Mouse (Mus musculus) cerebellum, adult 9-11 months (tissue): Measurements from ENCODE around the gene Kcna10.

Source experiments
- DNase-seq: peaks from one replicate; pipeline ENCODE4 v3.0.0; 2022

Gene Kcna10

DNA sequence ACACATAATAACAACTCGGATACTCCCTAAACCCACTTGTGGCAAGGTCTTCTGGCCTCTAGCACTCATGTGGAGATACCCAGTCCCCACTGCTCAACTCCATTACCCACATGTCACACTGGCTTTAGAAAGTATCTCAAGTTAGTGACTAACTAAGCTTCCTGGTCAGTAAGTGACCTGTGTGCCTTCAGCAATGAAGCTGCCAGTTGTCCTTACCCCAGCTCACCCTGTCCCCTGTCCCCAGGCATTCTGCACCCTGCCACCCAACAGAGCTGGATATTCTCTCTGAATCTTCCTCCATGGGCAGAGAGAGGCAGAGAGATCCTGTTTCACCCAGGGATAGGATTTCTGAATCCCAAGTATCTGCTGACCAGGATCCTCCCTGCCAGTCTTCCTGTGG, at the start of gene Kcna10:
Gene Kcna10 (plus strand): TSS at position 301 of the 400 bp plus-strand sequence.
- no peak for DNase-seq

DNA sequence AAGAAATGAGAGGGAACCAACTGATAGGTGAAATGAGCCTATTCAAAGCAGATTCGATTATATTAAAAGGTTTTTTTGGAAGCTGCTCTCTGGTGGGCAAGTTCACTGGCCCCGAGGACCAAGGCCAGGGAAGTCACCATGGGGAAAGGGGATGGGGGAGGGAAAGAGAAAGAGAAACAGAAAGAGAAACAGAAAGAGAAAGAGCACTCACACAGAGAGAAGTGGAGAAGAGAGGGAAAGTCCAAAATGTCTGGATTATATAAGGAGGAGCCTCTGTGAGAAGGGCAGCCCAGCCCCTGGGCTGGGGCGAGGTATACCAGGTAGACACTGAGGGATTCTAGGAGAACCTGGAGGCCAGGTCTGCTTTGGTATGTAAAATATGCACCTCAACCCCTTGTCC, 48.4 kb upstream of the Kcna10 start:
- no peak for DNase-seq

DNA sequence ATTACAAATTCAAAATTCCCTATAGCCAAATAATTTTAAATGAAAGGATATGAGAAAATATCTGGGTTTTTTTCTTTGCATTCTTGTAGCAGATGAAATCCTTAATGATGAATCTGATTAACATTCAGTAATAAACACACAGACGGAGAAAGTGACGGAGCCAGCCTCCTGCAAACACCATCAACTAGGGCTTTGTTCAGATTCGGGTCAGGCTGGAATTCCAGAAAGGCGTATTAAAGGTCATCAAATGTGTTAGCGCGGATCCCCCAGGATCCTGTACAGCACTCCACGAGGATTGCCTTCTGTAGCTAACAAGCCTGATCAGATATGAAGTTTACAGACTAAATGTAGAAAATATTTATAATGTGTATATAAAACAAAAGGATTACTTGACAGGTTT, 35.7 kb upstream of the Kcna10 start:
- DNase-seq = no peak

DNA sequence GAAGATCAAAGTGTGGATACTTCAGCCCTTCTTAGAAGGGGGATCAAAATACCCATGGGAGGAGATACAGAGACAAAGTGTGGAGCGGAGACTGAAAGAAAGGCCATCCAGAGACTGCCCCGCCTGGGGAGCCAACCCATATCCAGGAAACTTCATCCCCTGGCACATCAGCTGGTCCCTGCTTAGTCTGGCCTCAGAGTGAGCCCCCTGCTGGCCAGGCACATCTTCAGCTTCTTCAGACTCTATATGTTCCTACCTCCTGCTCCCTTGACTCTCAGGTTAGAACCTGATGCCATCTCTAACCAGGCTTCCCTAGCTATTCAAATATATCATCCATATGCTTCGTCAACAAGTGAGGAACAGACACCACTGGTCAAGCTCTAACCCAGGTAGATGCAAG, 33.9 kb upstream of the Kcna10 start:
- DNase-seq = no peak

DNA sequence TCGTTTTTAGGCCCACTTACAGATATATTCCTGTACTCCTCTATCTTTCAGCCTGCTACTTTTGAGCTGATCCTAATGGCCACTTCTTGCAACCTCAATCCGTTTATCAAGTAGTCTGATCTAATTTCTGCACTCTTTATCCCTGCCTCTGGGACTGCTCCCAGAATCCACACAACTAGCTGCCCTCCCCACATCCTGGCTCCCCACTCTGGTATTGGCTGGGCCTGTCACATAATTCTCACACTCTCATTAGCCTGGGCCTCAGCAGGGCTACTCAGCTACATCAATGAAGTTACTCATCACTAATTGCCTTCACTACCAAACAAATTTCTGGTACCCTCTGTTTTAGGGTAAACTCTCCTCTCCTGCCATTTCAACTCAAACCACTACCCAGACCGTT, 32.4 kb upstream of the Kcna10 start:
- DNase-seq = no peak

DNA sequence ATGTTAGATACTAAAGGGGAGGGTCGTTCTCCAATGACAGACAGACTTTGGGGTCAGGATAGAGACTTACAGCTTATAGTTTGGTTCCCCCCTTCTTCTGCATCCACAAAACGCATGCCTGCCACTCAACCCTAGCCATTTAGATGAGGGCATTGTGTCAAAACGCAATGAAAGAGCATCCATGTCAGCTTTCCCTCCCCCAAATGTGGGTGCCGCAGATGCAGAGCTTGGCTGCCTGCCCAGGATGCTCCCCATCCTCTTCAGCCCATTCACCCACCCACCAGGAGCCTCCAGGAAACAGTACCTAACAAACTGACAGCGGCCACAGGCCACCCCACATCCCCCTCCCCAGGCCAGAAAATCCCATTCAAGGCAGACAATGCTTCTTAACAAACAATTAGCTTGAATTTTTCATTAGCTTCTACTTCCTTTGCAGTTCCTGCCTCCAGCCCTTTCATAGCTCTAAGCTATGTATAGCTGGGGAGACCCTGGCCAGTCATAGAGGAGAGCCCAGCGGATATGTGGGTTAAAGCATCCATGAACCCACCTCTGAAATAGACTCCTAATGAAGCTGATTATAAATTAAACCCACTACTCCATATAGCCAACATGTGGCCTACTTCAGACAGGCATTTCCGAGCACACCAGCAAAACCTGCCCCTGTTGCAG, 31.9 kb upstream of the Kcna10 start:
- no peak for DNase-seq

DNA sequence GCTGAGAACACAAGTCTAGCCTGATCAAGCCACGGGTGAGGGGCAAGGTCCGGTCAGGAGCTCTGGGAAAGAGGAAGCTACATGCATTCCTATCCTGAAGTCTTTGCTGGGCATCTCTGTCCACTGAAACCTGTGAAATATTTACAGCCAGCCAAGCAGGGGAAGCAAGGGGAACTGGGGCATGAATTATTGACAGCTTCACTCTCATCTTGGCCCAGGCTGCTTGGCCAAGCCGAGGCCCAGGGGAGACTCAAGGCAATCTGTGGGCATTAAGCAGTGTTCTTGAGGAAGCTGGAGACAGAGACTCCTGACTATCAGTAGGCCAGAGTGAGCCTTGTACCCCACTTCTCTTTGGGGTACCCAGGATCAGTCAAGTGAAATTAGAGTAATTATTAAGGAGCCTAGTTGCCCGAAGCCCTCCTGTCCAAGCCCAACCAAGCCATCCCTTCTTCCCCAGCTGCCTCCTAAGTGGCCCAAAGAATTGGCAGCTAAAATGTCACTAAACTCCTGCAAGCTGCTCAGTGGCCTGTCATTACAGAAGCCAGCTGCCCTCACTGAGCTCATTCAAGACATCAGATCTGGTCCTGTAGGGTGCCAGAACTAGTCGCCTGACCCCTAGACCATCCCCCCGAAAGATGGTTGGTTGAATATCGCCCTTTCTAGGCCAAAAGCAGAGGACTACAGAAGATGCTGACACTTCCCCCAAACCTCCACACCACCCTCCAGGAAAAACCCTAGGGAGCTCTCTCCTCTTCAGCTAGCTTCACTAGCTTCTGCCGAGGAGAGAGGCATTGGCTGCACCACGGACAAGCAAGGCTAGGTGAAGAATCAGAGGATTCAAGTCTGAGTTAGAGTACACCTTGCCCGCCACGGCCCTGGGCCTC, 28.8 kb upstream of the Kcna10 start:
- DNase-seq = peak; percentile 73

DNA sequence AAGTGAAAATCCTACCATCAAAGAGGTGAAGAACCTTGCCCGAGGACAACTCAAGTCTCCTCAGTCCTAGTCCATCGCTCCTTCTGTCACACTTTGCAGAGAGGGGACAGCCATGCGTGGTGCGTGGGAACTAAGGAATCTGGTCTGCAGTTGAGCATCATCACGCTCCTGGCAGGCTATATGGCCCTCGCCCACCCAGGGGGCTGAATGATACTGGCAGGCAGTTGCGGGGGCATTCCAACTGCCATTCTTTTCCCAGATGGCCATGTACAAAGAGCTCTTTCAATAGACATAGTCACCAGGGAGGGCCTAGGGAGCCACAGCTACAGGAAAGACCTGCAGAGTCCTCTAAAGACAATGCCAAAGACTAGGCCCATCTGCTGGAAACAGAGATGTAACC, 24.0 kb upstream of the Kcna10 start:
- DNase-seq = no peak

DNA sequence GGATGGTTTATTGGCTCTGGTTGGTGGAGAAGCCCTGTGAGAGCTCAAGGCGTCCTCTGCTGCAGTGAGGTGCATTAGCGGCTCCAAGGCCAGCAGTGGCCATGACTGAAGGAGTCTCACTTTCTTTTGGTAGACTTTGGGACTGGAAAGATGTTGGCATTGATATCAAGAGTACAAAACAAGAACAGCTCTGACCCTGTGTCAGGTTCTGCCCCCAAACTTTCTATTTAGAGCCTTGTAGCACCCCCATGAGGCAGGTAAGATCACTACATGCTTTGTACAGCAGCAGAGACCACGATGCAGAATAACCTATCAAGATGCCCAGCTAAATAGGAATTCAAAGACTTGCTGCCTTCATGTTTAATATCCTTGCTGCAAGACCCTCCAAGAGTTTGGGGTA, 23.4 kb upstream of the Kcna10 start:
- peak; percentile 59 for DNase-seq

DNA sequence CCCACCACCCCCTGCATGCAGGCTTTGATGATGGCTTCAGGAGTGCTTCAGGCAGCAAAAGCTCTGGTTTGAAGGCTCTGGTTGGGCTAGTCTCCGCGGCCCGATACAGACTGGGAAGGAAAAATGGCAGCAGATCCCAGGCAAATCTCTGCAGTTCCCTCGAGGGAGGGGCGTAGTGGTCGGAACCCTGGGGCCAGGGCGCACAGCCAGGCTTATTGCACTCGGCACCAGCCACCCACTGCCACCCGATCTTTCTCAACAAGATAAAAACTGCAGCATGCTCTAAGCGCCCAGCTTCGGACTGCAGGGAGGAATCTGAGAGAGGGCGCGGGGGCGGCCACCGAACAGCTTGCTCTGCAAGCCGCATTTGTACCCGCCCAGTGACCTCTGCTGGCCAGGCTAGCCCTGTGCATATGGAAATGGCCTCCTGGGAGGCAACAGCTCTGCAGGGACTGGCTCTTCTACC, 23.0 kb upstream of the Kcna10 start:
- peak; percentile 81 for DNase-seq

DNA sequence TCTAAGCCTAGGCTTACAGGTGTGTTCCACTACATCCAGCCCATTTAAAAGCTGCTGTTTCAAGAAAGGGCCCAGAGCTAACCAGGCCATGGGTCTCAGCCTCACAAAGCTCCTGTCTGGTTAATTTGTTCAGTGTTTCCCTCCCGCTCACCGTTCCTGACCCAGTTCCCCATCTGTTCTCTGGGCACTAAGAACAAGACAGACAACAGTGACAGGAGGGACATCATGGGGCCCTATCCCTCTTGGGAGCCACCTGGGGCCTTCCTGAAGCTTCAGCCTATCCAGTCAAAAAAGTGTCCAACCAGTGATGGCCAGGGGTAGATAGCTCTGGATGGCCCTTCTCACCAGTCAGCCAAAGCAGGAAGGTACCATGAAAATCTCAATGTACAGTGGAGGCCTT, 20.1 kb upstream of the Kcna10 start:
- peak; percentile 88 for DNase-seq

DNA sequence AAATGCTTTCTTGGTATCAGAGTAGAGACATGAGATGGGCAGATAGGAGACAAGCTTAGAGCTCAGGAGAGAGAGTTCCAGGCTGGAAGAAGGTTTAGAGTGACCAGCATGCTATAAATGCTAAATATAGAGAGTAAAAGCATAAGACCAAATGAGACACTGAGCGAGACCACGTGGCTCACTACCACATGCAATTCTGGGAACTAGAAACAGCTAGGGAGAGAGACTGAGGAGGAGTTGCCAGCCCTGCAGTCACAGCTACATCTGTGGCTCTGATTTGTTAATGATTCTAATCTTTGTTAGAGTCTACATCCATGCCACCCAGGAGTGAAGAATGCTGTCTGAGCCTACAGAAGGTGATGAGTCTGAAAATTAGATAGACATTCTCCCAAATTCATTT, 13.3 kb upstream of the Kcna10 start:
- no peak for DNase-seq

DNA sequence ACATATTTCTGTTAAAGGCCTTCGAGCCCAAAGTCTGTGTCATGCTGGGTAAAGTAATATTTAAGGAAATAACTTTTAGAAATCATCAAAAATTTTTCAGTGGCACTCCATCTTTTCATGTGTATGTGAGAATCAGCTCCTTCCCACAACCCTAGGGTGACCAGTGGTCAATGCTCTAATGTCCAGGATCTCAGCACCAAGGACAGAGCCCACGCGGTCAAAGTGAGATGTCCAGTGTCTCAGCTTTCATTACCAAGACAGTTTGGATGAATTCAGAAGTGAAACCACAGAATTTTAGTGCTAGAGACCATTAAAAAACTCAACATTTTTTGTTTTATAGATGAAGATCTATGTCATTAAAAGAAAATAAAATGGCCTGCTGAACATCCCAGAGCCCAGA, 10.9 kb upstream of the Kcna10 start:
- no peak for DNase-seq

DNA sequence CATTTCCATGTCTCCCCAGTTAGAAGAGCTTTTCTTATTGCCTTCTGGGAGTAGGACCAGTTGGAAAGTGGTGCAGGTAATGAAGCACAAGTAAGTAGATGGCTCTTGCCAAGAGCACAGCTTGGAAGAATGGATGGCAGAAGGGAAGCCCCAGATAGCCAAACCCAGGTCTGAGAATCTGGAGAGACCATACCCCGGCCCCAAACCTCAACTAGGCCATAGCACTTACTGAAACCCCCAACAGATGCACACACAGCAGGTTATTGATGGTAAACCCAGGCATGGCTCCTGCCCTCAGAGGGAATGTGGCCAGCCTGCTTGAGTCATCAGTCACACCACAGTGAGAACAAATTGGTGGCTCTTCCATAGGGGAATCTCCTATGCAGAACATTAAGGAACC, 10.3 kb upstream of the Kcna10 start:
- peak; percentile 97 for DNase-seq

DNA sequence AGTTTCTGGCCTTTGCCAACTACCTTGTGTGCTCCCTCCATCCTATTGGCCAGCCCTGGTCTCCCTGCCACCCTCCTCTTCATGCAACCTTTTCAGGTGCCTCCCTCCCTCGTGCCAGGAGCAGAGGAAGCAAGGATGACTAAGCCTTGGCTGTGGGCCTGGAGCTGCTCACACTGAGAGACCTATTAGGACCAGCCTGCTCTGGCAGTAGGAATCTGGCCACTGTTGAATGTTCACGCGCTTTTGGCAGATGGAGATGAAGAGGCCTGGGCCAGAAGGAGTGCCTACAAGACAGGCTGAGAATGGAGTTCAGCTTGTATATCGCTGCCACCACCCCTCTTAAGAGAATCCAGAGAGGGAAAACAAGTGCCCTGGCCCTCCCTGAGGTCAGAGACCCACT, 7.4 kb upstream of the Kcna10 start:
- peak; percentile 100 for DNase-seq

DNA sequence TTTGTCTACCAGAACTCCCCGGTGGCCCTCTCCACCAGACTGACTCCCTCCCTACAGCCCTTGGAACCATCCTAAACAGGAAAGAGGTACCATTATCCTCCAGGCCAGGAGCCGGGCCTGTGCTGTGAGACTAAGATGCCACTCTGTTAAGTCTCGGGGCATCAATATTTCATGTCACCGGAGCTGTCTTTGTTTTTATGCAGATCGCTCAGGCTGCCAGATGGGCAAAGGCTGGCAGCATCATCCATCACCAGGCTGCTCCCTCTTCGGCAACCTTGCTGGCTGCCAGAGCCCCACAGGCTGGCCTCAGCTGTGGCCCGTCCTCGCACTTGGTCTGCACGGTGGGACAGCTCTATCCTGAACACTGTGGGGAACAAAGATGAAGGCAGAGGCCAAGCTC, 6.4 kb upstream of the Kcna10 start:
- peak; percentile 89 for DNase-seq

DNA sequence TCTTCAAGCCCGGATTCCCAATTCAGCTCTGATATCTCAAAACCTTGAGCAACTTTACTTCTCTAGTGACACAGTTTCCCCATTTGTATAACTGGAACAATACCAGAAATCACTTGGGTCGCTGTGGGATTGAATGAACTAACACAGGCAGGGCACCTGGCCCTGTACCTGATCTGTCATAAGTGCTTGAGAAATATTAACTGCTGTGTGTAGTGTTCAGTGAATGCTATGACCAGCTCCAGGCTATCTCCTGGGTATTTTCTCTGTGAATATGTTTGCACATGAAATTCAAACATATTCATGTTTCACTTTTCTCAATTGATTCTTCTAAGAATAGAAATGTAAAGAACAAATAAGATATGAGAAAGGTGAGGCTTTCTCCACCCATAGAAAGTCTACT, 2.0 kb upstream of the Kcna10 start:
- DNase-seq = no peak

DNA sequence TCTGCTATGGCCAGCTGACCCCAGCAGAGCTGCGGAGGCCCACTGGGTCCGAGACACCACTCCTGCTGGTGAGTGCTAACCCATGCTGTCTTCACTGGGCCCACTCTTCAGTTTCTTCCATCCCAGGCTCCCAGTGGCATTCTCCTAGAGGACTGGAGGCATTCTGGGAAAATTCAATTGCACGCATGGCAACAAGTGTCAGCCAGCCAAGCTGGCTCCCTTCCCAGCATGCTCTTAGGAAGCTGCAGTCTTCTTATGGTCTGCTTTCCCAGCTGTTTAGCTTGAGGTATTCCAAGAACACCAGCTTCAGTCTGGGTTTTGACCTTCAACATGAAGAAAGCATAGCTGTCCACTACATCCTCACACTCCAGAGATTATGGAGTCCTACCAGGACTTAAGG, 322 bp downstream of the Kcna10 start:
- DNase-seq = no peak

DNA sequence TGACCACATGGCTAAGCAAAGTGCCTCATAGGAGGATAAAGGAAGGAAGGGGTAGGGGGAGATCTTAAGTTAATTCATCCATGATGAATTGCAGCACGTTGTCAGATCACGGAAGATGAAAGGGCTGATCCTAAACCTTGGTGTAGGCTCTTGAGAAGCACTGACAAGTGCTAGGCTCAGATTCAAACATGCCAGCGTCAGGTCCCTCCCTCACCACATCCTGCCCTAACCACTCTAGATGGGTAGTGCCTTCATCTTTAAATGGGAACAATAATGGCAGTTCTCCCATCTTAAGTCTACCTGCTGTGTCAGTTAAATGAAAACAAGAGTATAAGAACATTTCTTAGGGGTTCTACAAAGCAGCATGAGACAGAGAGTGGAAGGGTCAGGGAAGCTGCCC, 2.7 kb downstream of the Kcna10 start:
- no peak for DNase-seq

DNA sequence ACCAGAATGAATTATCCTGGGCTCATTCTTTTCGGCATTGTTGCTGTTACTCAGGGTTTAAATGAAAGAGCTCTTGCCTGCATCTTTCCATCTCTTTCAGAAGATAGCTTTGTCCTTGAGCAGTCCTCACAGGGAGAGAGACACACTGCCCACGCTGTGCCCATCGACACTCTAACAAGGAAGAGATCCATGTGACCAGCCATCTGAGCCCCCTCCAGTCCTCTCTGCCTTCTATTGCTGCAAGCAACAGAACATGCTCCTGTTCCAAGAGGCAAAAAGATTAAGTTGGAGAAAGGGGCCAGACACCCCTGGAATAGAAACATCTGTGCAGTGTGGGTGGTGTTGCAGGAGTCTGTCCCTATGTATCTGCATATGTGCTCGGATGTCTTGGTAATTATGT, 4.2 kb downstream of the Kcna10 start:
- DNase-seq = no peak

DNA sequence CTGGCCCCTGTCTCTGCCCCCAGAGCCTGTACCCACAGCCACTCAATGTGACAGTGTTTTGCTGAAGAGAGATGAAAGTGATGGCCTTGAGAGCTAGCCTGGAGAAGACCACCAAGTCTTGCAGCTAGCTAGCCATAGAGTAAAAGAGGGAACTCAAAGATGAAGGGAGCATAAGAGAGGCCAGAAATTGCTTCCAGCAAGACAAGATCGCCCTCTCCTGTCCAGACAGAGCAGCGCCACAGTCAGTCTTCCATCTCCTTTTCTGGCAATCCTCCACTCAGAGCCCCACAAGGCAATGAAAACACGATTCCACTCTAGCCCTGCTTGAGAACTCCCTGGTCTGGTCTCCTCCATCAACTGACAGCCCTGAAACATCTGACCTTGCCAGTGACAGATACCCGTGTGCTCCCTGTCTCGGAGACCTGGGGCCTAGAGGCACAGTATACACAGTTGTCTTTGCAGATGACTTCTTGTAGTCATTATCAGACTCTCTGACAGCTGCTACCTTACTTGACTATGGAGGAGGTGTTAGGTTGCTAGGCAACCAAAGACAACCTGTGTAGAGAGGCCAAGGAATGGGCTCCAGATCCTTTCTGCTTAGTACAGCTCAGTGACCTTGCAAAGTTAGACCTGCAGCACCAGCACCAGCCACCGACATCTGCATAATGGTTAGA, 5.5 kb downstream of the Kcna10 start:
- DNase-seq = peak; percentile 79

DNA sequence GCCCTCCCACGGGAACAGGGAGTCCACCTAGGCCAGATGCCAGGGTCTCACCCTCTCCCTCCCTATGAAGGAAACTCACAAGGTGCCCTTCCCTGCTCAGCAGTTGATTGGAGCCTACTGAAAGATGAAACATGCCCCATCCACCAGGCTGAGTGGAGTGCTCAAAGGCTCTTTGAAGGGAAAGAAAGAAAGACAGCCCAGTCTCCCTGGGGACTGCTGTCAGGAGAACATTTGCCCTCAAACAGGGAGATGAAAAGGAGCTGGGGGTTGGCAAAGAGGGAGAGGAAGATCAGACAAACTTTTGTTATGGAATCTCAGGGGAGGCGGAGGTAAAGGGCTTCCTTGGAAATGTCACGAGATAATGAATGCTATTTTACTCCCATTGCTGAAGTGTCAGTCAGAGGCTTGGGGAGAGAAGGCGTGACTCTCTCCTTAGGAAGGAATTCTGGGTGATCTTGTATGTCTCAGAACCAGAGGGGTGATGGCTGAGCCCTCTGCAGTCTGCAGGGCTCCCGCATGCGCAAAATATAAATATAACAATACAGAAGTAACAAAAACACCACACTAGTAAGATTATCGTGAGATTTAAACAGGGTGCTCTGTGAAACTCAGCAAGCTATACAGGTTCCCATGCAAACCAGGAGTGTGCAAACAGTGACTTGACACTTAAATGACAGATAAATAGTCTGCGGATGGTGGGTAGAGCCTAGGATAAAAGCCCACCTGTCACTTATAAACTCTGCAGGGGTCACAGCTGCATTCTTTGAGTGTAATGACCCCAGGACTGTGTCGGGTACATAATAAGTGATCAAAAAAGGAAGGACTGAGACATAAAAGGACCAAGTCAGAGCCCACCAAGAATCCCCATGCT, 18.7 kb downstream of the Kcna10 start:
- DNase-seq = no peak

DNA sequence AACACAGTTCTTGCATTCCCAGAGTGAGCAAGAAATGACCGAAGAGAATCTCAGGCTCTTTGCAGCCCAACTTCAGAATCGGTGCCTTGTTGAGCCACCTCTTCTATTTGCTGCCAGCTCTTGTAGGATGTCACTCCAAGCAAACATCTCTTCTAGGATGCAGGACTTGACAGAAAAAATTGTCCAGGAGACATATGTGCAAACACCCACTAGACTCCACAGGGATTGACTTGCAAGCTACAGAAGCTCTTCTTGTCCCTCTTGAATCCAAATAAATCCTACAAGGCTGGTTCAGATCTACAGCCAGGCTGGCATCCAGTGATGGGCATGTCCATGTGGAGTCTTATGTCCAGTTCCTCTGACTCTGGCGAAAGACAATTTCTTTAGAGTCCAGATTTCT, 21.6 kb downstream of the Kcna10 start:
- DNase-seq = no peak
